Mouse (Mus musculus): Measurements from ENCODE around the gene Slc25a22.

Gene Slc25a22

DNA sequence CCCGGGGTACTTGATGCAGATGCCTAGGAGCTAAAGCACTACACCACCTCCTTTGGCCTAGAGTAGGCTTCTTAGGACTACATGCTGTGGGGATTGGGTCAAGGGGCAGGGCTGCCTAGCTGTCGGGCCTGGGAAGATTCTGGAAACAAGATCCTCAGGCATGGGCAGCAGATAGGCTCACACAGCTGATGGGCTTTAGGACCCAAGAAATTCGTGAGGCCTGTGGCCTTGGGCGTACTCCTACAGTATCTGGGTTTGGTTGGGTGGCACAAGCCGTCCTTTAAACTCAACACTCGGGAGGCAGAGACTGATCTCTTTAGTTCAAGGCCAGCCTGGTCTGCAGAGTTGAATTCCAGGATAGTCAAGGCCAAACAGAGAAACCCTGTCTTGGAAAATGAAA lies 34.5 kb upstream of the Slc25a22 start:
- no peak for DNase-seq (ENCODE audit: low read depth)

DNA sequence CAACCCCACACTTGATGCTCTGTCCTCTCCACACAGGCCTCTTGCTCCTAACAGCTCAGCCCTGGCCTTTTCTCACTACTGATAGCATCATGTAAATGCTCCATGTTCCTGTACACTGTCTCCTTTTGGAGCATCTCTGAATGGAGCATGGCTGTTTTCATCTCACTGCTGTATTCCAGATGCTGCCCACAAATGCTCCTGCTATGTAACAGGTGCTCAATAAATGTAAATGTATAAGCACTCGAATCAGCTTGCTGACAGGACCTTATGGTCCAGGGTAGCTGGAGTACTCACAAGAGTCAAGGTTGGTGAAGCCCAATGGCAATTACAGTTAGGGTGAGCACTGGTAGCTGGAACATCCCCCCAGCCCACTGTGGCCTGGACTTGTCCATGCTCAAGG lies 33.5 kb upstream of the Slc25a22 start:
- DNase-seq (ENCODE audit: low read depth) = no peak

DNA sequence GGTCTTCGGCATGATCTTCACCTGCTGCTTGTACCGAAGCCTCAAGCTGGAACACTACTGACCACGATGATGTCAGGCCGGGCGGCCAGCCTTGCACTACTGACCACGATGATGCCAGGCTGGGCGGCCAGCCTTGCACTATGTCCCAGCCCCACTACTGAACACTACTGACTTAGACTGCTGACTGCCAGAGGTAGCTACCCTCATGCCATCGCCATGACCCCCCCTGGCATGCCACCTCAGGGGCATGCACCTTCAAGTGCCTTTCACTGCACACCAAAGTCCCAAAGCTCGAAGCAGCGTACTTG lies 32.9 kb upstream of the Slc25a22 start:
- no peak for DNase-seq (ENCODE audit: low read depth)

DNA sequence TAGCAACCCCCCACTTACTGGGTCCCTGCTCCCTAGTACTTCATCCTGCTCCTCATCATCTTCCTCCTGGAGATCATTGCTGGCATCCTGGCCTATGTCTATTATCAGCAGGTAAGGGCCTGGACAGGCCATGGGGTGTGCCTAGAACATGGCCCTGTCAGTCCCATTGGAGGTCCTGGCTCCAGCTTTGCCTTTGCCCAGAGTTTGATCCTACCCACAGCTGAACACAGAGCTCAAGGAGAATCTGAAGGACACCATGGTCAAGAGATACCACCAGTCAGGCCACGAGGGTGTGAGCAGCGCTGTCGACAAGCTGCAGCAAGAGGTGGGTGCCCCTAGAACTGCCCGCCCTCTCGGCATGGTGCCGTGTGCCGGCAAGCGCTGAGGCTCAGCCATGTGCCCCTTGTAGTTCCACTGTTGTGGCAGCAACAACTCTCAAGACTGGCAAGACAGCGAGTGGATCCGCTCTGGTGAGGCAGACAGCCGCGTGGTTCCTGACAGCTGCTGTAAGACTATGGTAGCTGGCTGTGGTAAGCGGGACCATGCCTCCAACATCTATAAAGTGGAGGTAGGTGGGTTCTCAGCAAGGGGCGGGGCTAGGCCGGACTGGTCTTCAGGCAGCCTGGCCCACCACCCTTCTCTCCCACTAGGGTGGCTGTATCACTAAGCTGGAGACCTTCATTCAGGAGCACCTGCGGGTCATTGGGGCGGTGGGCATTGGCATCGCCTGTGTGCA lies 32.4 kb upstream of the Slc25a22 start:
- no peak for DNase-seq (ENCODE audit: low read depth)

DNA sequence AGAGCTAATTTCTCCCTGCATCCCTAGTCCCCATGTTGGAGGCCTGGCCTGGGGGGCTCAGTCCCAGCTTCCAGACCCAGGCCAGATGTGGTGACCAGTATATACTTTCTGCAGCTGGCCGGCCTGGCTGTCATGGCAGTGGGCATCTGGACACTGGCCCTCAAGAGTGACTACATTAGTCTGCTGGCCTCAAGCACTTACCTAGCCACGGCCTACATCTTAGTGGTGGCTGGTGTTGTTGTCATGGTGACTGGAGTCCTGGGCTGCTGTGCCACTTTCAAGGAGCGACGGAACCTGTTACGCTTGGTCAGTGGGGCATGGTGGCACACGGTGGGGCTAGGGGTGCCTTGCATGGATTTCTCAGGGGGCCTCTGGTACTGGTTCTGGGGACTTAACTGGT lies 31.7 kb upstream of the Slc25a22 start:
- no peak for DNase-seq (ENCODE audit: low read depth)

DNA sequence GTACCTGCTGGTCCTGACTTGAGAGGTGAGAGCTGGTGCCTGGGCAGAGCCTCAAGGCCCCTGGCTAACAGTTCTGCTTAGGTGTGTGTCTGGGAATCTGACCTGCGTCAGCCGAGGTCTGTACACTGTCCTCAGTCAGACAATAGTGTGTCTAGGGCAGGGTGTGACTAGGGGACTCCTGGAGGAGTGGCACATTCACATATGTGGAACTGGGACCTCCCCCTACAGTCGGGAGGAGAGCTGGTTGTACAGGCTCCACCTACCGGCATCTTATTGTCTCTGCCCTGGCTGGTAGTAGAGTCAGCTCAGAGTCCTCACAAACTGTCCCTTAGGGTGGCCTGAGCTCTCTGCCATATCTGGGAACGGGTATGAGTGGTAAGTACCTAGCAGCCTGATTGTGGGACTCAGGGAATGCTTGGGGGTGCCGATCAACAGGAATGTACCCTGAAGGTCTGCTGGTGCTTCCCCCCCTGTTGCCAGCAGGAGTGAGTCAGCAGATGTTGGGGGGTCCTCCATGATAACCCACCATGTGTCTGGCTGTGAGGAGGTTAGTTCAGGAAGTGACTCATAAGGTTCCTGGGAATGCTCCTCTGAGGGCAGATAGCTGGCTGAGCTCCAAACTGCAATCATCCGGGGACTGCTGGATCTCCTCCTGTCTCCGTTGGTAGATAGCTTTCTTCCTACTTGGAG lies 31.0 kb upstream of the Slc25a22 start:
- peak; percentile 63 for DNase-seq (ENCODE audit: low read depth)

DNA sequence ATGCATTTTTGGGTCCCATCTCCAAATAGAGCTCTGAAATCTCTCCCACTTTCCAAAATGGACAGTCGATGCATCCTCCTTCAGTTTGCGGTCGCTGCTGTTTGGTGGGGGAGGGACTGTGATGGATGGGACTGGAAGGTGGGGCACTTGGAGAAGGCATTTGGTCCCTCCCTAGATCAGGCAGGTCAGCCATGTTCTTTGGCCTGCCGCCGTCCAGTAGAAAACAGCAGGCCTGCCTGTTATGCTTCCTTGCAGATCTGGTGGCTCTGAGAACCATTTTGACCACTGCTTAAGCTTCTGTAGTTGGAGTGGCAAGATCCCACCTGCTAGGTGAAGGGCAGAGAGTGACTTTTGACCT lies 30.5 kb upstream of the Slc25a22 start:
- DNase-seq (ENCODE audit: low read depth) = no peak

DNA sequence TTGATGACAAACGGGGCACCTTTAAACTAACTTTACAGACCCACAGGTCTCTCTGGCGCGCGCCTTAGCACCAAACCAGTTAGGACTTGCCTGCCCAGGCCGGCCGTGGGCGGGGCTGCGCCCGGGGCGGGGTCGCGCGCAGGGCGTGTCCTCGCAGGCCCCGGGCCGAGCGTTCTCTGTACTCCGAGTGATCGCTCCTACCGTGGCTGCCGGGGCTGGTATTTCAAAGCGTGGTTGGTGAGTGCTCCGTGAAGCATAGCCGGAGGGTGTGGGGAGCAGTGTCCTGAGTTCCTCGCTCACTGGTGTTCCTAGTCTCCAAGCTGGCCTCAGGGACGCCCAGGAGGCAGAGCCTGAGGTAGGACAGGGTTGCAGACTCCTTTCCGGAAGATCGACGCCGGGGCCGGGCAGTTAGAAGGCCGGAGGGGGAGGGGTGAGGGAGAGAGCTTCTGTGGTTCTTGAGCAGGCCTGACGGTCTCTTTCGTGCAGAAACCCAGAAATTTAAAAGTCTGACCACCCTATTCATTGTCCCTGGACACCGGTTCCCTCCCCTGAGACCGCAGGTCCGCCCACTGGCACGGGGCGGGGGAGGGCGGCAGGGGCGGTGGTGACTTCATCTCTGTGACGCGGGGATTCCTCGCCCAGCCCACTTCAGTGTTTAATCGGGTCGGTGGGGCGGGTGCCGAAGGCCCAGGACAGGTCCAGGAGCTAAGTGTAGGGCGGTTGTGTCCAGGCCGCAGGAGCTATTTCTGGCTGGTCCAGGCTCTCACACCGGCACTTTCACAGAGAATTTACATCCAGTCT lies 29.7 kb upstream of the Slc25a22 start, which contains the start of gene Cd151:
Gene Cd151 (plus strand): TSS at position 163 of the 801 bp plus-strand sequence.
- DNase-seq (ENCODE audit: low read depth) = peak; percentile 79

DNA sequence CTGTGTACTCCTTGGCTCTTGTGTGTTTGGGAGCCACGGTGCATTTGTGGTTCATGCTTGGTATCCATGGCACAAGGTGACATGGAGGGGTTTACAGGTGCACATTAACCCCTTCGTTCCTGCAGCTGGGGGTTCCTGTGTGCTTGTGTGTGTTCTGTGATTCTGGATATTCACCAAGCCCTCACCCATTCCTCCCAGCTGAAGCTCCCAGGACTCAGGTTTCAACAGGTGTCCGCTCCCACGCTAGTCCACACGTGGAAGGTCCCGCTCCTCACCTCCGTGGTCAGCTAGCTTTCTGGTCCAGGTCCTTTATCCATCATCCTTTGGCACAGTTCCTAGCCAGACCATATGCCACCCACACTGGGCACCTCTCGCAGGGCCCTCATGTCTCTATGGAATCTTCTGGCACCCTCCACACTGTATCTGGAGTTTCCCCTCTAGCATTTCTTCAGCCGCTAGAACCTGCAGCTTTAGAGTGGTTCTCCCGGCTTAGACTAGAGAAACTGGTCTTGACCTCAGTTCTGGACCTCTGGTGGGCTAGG lies 29.0 kb upstream of the Slc25a22 start:
- DNase-seq (ENCODE audit: low read depth) = no peak

DNA sequence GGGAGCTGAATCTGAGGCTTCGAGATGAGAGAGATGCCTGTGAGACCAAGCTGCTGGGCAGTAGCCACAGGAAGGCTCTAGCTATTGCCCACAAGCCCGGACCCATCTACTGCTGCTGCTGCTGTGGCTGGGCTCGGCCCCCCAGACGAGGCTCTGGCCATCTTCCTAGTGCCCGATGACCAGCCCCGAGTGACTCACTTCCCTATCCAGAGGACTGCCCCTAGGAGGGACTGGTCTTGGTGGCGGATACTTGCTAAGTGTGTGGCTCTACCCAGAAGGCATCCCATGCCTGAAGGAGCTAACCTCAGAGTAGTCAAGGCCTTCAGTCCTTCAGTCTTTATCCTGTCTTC lies 28.3 kb upstream of the Slc25a22 start:
- peak; percentile 69 for DNase-seq (ENCODE audit: low read depth)

DNA sequence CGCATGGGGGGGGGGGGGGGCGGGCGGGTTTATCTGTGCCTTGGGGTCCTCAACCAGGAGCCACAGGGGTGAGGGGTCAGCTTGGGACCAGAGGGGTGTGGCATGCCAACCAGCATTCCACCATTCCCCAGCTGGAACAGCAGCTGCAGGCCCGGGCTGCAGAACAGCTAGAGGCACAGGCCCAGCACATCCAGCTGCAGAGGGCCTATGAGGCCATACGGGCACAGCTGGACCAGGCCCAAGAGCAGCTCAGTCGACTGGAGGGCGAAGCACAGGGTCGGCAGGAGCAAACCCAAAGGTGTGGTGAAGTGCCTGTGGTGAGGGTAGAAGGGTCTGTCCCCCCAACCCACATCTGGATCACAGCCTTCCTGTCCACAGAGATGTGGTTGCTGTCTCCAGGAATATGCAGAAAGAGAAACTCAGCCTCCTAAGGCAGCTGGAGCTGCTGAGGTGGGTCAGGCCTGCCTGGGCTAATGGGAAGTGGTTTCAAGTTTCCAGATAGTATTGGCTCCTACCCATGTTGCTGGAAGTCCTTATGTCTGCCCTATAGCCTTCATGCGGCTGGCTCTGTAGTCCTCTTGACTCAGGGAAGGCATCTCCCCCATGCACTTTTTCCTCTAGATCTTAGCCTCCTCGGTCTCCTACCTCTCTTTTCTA lies 27.8 kb upstream of the Slc25a22 start:
- no peak for DNase-seq (ENCODE audit: low read depth)

DNA sequence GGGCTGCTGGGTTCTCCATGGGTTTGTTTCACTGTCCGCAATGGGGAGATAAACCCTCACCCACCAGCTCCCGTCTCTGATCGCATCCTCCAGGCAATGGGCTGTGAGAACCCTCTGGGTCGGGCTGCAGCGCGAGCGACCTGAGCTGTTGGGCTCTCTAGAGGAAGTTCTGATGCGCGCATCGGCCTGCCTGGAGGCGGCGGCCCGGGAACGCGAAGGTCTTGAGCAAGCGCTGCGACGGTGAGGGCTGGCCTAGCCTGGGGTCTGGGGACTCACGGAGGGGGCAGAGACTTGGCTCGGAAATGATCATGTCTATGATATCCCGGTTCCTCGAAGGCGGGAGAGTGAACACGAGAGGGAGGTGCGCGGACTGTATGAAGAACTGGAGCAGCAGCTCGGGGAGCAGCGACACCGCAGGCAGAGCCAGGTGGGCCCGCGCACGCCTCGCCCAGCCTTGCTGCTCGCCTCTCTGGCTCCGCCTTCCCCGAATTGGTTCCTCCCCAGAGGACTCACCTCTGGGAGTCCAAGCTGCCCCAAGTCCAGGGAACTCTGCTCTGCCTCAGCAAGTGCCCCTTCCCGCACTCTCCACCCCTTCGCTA lies 27.0 kb upstream of the Slc25a22 start:
- no peak for DNase-seq (ENCODE audit: low read depth)

DNA sequence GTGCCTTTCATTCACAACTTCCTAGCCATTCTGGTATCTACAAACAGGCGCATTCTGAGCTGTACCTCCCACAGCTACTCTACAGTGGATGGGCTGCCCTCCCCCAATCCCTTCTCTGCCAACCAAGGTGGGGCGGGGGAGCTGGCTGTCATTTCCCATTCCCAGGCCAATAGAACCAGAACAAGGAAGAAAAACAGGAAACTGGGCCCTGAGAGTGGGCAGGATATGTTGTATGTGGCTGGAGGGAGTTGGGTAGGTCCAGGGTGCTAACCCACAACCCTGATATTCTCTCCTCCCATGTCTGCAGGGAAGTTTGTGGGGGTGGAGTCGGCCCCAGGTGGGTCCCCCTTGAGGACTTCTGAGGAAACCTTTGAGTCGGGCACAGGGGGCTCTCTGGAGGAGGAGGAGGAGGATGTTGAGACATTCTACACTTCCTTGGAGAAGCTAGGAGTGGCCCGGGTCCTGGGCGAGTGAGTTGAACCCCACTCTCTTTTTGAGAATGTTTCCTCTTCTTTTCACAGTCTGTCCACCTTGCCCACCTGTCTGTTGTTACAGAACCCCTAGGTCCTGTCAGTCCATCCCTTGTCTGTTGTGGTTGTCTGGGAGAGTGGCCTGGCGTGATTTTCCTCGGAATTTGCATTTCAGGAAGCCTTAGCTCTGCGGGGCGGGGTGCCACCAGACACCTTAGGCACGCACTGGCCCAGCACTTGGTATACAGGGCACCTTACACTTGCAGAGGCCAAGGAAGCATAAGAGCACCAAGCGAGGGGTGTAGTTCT lies 26.3 kb upstream of the Slc25a22 start:
- DNase-seq (ENCODE audit: low read depth) = no peak

DNA sequence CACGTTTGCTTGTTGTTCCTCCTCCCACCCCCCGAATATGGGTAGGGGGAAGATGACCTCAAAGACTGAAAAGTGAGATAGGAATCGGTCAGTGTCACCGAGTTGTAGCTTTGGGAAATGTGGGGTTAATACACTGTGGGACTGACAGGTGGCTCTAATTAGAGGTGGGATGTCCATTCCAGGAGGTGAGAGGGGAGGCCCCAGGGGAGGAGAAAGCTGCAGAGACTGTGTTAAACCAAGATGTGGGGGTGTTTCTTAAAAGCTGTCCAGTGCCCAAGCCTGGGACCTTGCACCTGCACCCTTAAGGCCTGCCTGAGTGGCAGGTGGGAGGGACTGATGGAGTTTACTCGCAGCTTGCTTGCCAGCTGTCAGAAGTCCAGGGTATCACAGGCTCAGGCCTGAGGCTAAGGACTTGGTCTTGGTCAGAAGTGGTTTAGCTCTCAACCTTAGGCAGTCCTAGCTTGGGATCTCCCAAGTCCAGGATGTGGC lies 24.7 kb upstream of the Slc25a22 start:
- DNase-seq (ENCODE audit: low read depth) = no peak

DNA sequence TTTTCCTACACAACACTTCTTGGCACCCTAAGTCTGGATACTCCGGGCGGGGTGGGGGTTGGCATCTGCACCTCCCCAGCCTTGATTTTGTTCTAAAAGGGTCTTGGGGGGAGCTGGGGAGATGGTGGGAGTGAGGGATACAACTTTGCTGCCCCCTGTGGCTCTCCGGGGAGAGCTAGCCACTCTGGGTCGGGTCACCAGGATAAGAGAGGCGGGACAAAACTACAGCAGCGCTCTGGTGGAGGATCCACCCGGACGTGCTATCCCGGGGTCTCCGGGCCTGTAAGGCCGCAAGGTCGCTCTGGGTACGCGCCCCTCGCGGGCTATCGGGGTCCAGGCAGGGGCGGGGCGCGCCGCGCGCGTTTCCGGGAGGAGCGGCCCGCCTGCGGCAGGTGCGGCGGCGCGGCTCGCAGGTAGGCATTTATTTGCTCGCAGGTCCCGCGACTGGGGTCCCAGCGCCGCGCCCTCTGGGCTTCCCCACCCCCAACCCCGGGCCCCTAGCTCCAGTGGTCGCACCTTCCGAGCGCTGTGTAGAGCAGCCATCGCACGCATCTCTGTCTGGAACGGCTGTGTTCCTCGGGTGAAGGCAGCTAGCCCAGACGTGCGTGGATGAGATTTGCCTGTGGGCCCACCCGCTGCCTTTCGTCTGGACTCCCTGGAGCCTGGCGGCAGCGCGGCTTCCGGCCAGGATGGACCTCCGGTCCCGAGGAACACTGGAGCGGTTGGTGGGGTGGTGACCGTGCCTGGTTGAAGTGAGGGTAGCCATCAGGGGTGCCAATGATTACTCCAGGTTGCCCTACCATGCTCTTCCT lies 24.0 kb upstream of the Slc25a22 start:
- DNase-seq (ENCODE audit: low read depth) = no peak

DNA sequence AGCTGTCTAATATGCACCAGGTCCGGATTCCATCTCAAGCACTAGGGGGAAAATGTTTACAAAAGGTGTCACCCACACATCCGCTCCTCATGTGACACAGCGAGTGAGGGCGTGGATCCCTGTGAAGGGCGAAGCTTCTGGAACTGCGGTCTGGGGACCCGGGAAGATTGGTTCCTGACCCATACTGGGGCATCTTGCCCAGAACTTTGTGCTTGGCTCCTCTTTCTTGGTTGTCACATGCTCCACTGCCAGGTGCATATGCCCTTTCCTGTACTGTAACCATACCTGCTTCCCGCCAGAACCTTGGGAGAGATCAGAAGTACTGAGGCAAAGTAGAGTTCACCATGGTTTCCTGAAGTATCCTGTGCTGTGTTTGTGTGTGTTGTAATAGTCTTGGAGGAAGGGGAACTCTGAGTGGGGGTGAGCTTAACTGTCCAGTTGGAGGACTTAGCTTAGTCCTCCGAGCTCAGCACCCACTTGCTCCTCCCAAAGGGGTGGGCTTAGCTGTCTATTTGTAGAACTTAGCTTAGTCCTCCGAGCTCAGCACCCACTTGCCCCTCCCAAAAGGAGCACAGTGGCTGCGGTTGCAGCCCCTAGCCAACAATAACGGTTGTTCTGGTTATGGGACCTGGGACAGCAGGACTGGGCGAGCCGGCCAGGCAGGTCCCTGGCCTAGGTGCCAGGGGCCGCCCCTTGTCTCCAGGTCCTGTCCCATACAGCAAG lies 22.9 kb upstream of the Slc25a22 start, which contains the start of gene Cracr2b:
Gene Cracr2b (plus strand): TSS at position 704 of the 723 bp plus-strand sequence.
- no peak for DNase-seq (ENCODE audit: low read depth)

DNA sequence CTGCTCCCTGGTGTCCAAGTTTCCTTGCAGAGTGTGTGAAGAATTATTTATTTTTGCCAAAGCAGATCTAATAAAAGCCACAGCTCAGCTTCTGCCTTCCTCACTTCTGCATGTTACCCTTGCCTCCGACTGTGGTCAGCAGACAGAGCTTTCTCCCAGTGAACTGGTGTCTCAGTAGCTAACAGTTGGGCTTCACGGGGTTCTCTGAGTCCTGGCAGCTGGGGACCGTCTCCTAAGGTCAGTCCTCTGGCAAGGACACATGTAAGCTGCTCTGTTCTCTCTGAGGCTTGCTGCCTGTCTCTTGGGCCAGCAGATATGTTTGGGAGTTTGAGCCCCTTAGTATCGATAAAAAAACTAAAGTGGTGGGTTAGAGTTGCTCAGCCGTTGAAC lies 22.3 kb upstream of the Slc25a22 start:
- no peak for DNase-seq (ENCODE audit: low read depth)

DNA sequence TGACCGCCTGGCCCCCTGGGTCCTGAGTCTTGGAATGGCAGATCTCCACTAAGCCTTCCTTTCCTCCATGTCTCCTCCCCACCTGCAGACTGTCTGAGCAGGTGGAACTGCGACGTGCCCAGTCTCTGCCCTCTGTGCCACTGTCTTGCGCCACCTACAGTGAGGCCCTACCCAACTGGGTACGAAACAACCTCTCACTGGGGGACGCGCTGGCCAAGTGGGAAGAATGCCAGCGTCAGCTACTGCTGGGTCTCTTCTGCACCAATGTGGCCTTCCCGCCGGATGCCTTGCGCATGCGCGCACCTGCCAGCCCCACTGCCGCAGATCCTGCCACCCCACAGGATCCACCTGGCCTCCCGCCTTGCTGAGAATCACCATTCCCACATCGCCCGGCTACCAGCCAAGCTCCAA lies 21.6 kb upstream of the Slc25a22 start:
- DNase-seq (ENCODE audit: low read depth) = no peak

DNA sequence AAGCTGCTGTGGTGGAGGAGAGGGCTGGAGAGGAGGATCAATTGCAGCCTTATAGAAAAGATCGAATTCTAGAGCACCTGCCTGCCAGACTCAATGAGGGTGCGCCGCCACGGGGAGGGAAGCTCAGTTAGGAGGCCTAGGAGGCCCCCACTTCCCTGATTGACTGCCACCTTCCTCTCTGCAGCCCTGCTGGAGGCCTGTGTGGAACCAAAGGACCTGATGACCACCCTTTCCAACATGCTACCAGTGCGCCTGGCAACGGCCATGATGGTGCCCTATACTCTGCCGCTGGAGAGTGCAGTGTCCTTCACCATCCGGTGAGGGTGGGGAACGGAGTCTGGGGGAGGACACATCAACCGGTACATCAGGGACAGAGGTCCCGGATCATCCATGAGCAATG lies 21.0 kb upstream of the Slc25a22 start:
- DNase-seq (ENCODE audit: low read depth) = no peak

All from fibroblast of lung, adult 2 months (primary cell).